Mouse (Mus musculus): ENCODE results near the gene Aipl1.

GRCm38 (mm10) chr11:72037409-72037808 is at the start of gene Aipl1:
- TF ChIP-seq CTCF (IDR thresholded peaks at IDR 0.05; ENCODE audit: low read depth) = no peak
- no peak for TF ChIP-seq EP300 (IDR thresholded peaks at IDR 0.05; ENCODE audit: low read depth)

Measured in liver, postnatal 0 days (tissue).